Mouse (Mus musculus): ENCODE data around the gene Cd70. TPM values are rescaled to one million over a fixed set of nuclear protein-coding genes. Genes with fewer than 3 reads are reported as not detected.

Gene Cd70
- polyA plus RNA-seq, 2 experiments, result not detected

DNA sequence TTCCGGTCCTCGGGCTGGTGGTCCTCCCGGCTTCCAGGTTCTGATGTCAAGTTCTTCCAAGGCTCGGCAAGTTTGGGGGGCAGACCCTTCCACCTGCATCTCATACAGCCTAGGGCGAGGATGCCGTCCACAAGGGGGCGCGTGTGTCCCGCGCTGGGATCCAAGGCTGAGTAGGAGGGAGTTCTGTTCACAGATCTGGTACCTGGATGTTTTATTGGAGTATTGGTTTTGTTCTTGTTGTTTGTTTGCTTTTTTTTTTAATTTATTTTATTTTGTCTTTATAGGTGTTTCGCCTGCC, 53.0 kb downstream of the Cd70 start:
- peak overlapping the region; percentile 21 for H3K4me3 ChIP-seq (replicated peaks; ENCODE audit: low read length)
- H3K9ac ChIP-seq (ENCODE audit: low read depth, low read length, severe bottlenecking), result no peak overlapping the region
- H3K9me3 ChIP-seq (ENCODE audit: control insufficient read depth, low read length), result no peaks in the 10 kb centered on the region
- no peak for TF ChIP-seq POLR2A (IDR thresholded peaks at IDR 0.05; ENCODE audit: borderline replicate concordance, extremely low read depth, insufficient read depth, insufficient read length)
- WGBS, result under 1% methylated on average over 11 of the region's 11 CpGs
- H3K4me1 ChIP-seq (ENCODE audit: control insufficient read depth, insufficient read depth, low read length), result no peaks in the 10 kb centered on the region
- peak; percentile 82 for ATAC-seq (ENCODE audit: low FRiP score, low read depth)
- H3K36me3 ChIP-seq (ENCODE audit: control insufficient read depth, insufficient read depth, low read length), result no peaks in the 10 kb centered on the region
- peak; percentile 62 for DNase-seq (ENCODE audit: low spot score)
- H3K27ac ChIP-seq (replicated peaks; ENCODE audit: low read depth, low read length), result no peak overlapping the region
- H3K4me2 ChIP-seq (replicated peaks; ENCODE audit: low read depth, low read length, severe bottlenecking), result peak overlapping the region; percentile 47
- no peaks in the 10 kb centered on the region for H3K27me3 ChIP-seq (ENCODE audit: control insufficient read depth, insufficient read depth, low read length)

Other genes with a start within 250 kb of the Cd70 start
- gene Mllt1, start 214.4 kb downstream of the Cd70 start, polyA plus RNA-seq (2012; rRNA removed), result 98.3 and 132 TPM in 2 replicates
- gene Mllt1, start 214.4 kb downstream of the Cd70 start, polyA plus RNA-seq (2014; fragmentation: Nextera tagmentation; extraction: Ambion mirVana), result 34.5 and 36.3 TPM in 2 replicates
- 1.0 and 1.5 TPM in 2 replicates for gene Acer1, start 167.7 kb downstream of the Cd70 start, polyA plus RNA-seq (2012; rRNA removed)
- 1.4 and 5.6 TPM in 2 replicates for gene Acer1, start 167.7 kb downstream of the Cd70 start, polyA plus RNA-seq (2014; fragmentation: Nextera tagmentation; extraction: Ambion mirVana)
- gene Clpp, start 159.5 kb downstream of the Cd70 start, polyA plus RNA-seq (2012; rRNA removed), result 139 and 177 TPM in 2 replicates
- 150 and 155 TPM in 2 replicates for gene Clpp, start 159.5 kb downstream of the Cd70 start, polyA plus RNA-seq (2014; fragmentation: Nextera tagmentation; extraction: Ambion mirVana)
- gene Alkbh7, start 152.4 kb downstream of the Cd70 start, polyA plus RNA-seq (2012; rRNA removed), result 25.1 and 33.9 TPM in 2 replicates
- 40.6 and 41.8 TPM in 2 replicates for gene Alkbh7, start 152.4 kb downstream of the Cd70 start, polyA plus RNA-seq (2014; fragmentation: Nextera tagmentation; extraction: Ambion mirVana)
- not detected in 2 replicates for gene Pspn, start 149.8 kb downstream of the Cd70 start, polyA plus RNA-seq (2012; rRNA removed)
- not detected in 2 replicates for gene Pspn, start 149.8 kb downstream of the Cd70 start, polyA plus RNA-seq (2014; fragmentation: Nextera tagmentation; extraction: Ambion mirVana)
- gene Gtf2f1, start 138.5 kb downstream of the Cd70 start, polyA plus RNA-seq (2012; rRNA removed), result 37.4 and 68.5 TPM in 2 replicates
- 54.1 and 60.1 TPM in 2 replicates for gene Gtf2f1, start 138.5 kb downstream of the Cd70 start, polyA plus RNA-seq (2014; fragmentation: Nextera tagmentation; extraction: Ambion mirVana)
- 0.05 TPM in 1 of 2 replicates, not detected in the other for gene Gm17949, start 138.3 kb downstream of the Cd70 start, polyA plus RNA-seq (2012; rRNA removed)
- gene Gm17949, start 138.3 kb downstream of the Cd70 start, polyA plus RNA-seq (2014; fragmentation: Nextera tagmentation; extraction: Ambion mirVana), result 0.22 and 0.26 TPM in 2 replicates
- 115 and 151 TPM in 2 replicates for gene Khsrp, start 118.3 kb downstream of the Cd70 start, polyA plus RNA-seq (2012; rRNA removed)
- 49.5 and 56.6 TPM in 2 replicates for gene Khsrp, start 118.3 kb downstream of the Cd70 start, polyA plus RNA-seq (2014; fragmentation: Nextera tagmentation; extraction: Ambion mirVana)
- 0.13 and 0.18 TPM in 2 replicates for gene Slc25a41, start 108.1 kb downstream of the Cd70 start, polyA plus RNA-seq (2012; rRNA removed)
- gene Slc25a41, start 108.1 kb downstream of the Cd70 start, polyA plus RNA-seq (2014; fragmentation: Nextera tagmentation; extraction: Ambion mirVana), result 0.17 and 0.26 TPM in 2 replicates
- 5.5 and 6.6 TPM in 2 replicates for gene Crb3, start 90.7 kb downstream of the Cd70 start, polyA plus RNA-seq (2012; rRNA removed)
- 4.6 and 8.3 TPM in 2 replicates for gene Crb3, start 90.7 kb downstream of the Cd70 start, polyA plus RNA-seq (2014; fragmentation: Nextera tagmentation; extraction: Ambion mirVana)
- gene Slc25a23, start 89.9 kb downstream of the Cd70 start, polyA plus RNA-seq (2012; rRNA removed), result 26.3 and 32.9 TPM in 2 replicates
- 5.7 and 8.3 TPM in 2 replicates for gene Slc25a23, start 89.9 kb downstream of the Cd70 start, polyA plus RNA-seq (2014; fragmentation: Nextera tagmentation; extraction: Ambion mirVana)
- 2.0 and 2.5 TPM in 2 replicates for gene Dennd1c, start 71.3 kb downstream of the Cd70 start, polyA plus RNA-seq (2012; rRNA removed)
- gene Dennd1c, start 71.3 kb downstream of the Cd70 start, polyA plus RNA-seq (2014; fragmentation: Nextera tagmentation; extraction: Ambion mirVana), result 0.97 and 1.9 TPM in 2 replicates
- gene Tubb4a, start 62.0 kb downstream of the Cd70 start, polyA plus RNA-seq (2012; rRNA removed), result 10.3 and 14.2 TPM in 2 replicates
- 8.8 and 10.1 TPM in 2 replicates for gene Tubb4a, start 62.0 kb downstream of the Cd70 start, polyA plus RNA-seq (2014; fragmentation: Nextera tagmentation; extraction: Ambion mirVana)
- gene Tnfsf9, start 44.5 kb downstream of the Cd70 start, polyA plus RNA-seq (2012; rRNA removed), result 10.6 and 11.3 TPM in 2 replicates
- 6.8 and 7.4 TPM in 2 replicates for gene Tnfsf9, start 44.5 kb downstream of the Cd70 start, polyA plus RNA-seq (2014; fragmentation: Nextera tagmentation; extraction: Ambion mirVana)
- 0.17 and 0.20 TPM in 2 replicates for gene Tnfsf14, start 44.4 kb upstream of the Cd70 start, polyA plus RNA-seq (2012; rRNA removed)
- gene Tnfsf14, start 44.4 kb upstream of the Cd70 start, polyA plus RNA-seq (2014; fragmentation: Nextera tagmentation; extraction: Ambion mirVana), result not detected in 2 replicates
- gene C3, start 78.4 kb upstream of the Cd70 start, polyA plus RNA-seq (2012; rRNA removed), result 0.85 and 1.6 TPM in 2 replicates
- 0.46 and 0.52 TPM in 2 replicates for gene C3, start 78.4 kb upstream of the Cd70 start, polyA plus RNA-seq (2014; fragmentation: Nextera tagmentation; extraction: Ambion mirVana)
- gene Gpr108, start 98.7 kb upstream of the Cd70 start, polyA plus RNA-seq (2012; rRNA removed), result 36.4 and 42.7 TPM in 2 replicates
- 39.6 and 40.8 TPM in 2 replicates for gene Gpr108, start 98.7 kb upstream of the Cd70 start, polyA plus RNA-seq (2014; fragmentation: Nextera tagmentation; extraction: Ambion mirVana)
- 40.5 and 46.9 TPM in 2 replicates for gene Trip10, start 99.7 kb upstream of the Cd70 start, polyA plus RNA-seq (2012; rRNA removed)
- gene Trip10, start 99.7 kb upstream of the Cd70 start, polyA plus RNA-seq (2014; fragmentation: Nextera tagmentation; extraction: Ambion mirVana), result 27.1 and 29.8 TPM in 2 replicates
- gene Vav1, start 129.3 kb upstream of the Cd70 start, polyA plus RNA-seq (2012; rRNA removed), result 2.6 and 3.3 TPM in 2 replicates
- 3.8 and 4.6 TPM in 2 replicates for gene Vav1, start 129.3 kb upstream of the Cd70 start, polyA plus RNA-seq (2014; fragmentation: Nextera tagmentation; extraction: Ambion mirVana)
- 7.5 and 7.8 TPM in 2 replicates for gene Adgre1, start 208.9 kb upstream of the Cd70 start, polyA plus RNA-seq (2012; rRNA removed)
- gene Adgre1, start 208.9 kb upstream of the Cd70 start, polyA plus RNA-seq (2014; fragmentation: Nextera tagmentation; extraction: Ambion mirVana), result 10.1 and 10.8 TPM in 2 replicates